Mouse (Mus musculus): ENCODE data around the gene Vwf.

- TF ChIP-seq CTCF (IDR thresholded peaks at IDR 0.05; ENCODE audit: borderline replicate concordance, insufficient read depth, low read depth, low read length): no peak
- TF ChIP-seq POLR2A (IDR thresholded peaks at IDR 0.05; ENCODE audit: borderline replicate concordance, insufficient read depth, low read length): no peak
Observed at GRCm38 (mm10) chr6:125577882-125578646, 31.5 kb downstream of the Vwf start.
